Mouse (Mus musculus): ENCODE results near the gene Syk. TPM values are rescaled to one million over a fixed set of nuclear protein-coding genes. Genes with fewer than 3 reads are reported as not detected.

The Syk gene
- polyA plus RNA-seq, 1 experiment from 2014 or later: 6.3 TPM

GRCm38 (mm10) chr13:52679906-52680305 lies 96.9 kb downstream of the Syk start:
- H3K4me1 ChIP-seq: peaks cover under 1% of the 10 kb centered on the region; the same call in 1 of the 2 replicates
- H3K36me3 ChIP-seq: no peaks in the 10 kb centered on the region
- H3K4me2 ChIP-seq: no peak overlapping the region
- ATAC-seq (ENCODE audit: extremely low read depth, insufficient number of reproducible peaks, low FRiP score, low TSS enrichment): no peak
- H3K4me3 ChIP-seq: no peak overlapping the region
- H3K27ac ChIP-seq (replicated peaks): no peak overlapping the region
- no peak overlapping the region for H3K9ac ChIP-seq
- no peaks in the 10 kb centered on the region for H3K27me3 ChIP-seq (replicated peaks)
- H3K9me3 ChIP-seq: no peaks in the 10 kb centered on the region
- 63% methylated on average over 5 of the region's 5 CpGs for WGBS

GRCm38 (mm10) chr13:52682107-52682506 lies 99.1 kb downstream of the Syk start:
- no peak overlapping the region for H3K4me2 ChIP-seq
- H3K27ac ChIP-seq (replicated peaks): no peak overlapping the region
- no peak overlapping the region for H3K4me3 ChIP-seq
- H3K27me3 ChIP-seq (replicated peaks): no peaks in the 10 kb centered on the region
- H3K36me3 ChIP-seq: no peaks in the 10 kb centered on the region
- no peaks in the 10 kb centered on the region for H3K4me1 ChIP-seq
- no peak for ATAC-seq (ENCODE audit: extremely low read depth, insufficient number of reproducible peaks, low FRiP score, low TSS enrichment)
- no peak overlapping the region for H3K9ac ChIP-seq
- no peaks in the 10 kb centered on the region for H3K9me3 ChIP-seq
- 84% methylated on average over 5 of the region's 5 CpGs for WGBS

- H3K27ac ChIP-seq (replicated peaks): no peak overlapping the region
- WGBS: 81% methylated on average over 13 of the region's 13 CpGs
- H3K9me3 ChIP-seq: no peaks in the 10 kb centered on the region
- H3K27me3 ChIP-seq (replicated peaks): no peaks in the 10 kb centered on the region
- H3K9ac ChIP-seq: no peak overlapping the region
- no peak overlapping the region for H3K4me2 ChIP-seq
- no peaks in the 10 kb centered on the region for H3K36me3 ChIP-seq
- ATAC-seq (ENCODE audit: extremely low read depth, insufficient number of reproducible peaks, low FRiP score, low TSS enrichment): no peak
- H3K4me1 ChIP-seq: no peaks in the 10 kb centered on the region
- H3K4me3 ChIP-seq: no peak overlapping the region
Observed at GRCm38 (mm10) chr13:52690425-52690824, 107.5 kb downstream of the Syk start.

- Histone ChIP-seq H3K4me2 (no peak overlapping the region), H3K9ac (no peak overlapping the region), H3K4me3 (no peak overlapping the region), H3K4me1 (no peaks in the 10 kb centered on the region), H3K36me3 (no peaks in the 10 kb centered on the region), H3K27ac (replicated peaks) (no peak overlapping the region), H3K27me3 (replicated peaks) (no peaks in the 10 kb centered on the region), H3K9me3 (no peaks in the 10 kb centered on the region)
- no peak for ATAC-seq (ENCODE audit: extremely low read depth, insufficient number of reproducible peaks, low FRiP score, low TSS enrichment)
- 65% methylated on average over 6 of the region's 6 CpGs for WGBS
Observed at GRCm38 (mm10) chr13:52692311-52692710, 109.3 kb downstream of the Syk start.

GRCm38 (mm10) chr13:52694857-52695256 lies 111.9 kb downstream of the Syk start:
- H3K9ac ChIP-seq: no peak overlapping the region
- H3K27me3 ChIP-seq (replicated peaks): no peaks in the 10 kb centered on the region
- no peaks in the 10 kb centered on the region for H3K4me1 ChIP-seq
- WGBS: 70% methylated on average over 6 of the region's 6 CpGs
- H3K4me3 ChIP-seq: no peak overlapping the region
- ATAC-seq (ENCODE audit: extremely low read depth, insufficient number of reproducible peaks, low FRiP score, low TSS enrichment): no peak
- H3K9me3 ChIP-seq: no peaks in the 10 kb centered on the region
- H3K27ac ChIP-seq (replicated peaks): no peak overlapping the region
- no peaks in the 10 kb centered on the region for H3K36me3 ChIP-seq
- no peak overlapping the region for H3K4me2 ChIP-seq

Other genes starting within 250 kb of the Syk start
- 0.52 and 0.65 TPM in 2 replicates for gene Diras2, start 51.9 kb upstream of the Syk start, polyA plus RNA-seq (2015; fragmentation: Nextera tagmentation; extraction: Ambion mirVana)

Data from heart, embryonic 13.5 days (tissue).